Mouse (Mus musculus) forebrain, embryonic 11.5 days (tissue): Measurements from ENCODE around the gene Fkbpl. TPM values are rescaled to one million over a fixed set of nuclear protein-coding genes. Genes with fewer than 3 reads are reported as not detected.

Experiments
- ATAC-seq: fragments of 200-750 bp; cut with Nextera tagmentation; replicated peaks from 2 replicates; pipeline ENCODE4 v1.8.0; 2017; ENCODE audit warnings: moderate TSS enrichment; ENCODE audit not compliant: low FRiP score
- DNase-seq: peaks from one replicate; pipeline ENCODE4 v3.0.0-alpha.2; 2017; ENCODE audit warnings: low spot score
- H3K27ac ChIP-seq: fragments of 300-500 bp; sonication (generic); 2 replicates; pipeline ENCODE4 v1.5.1; 2014; ENCODE audit warnings: low read depth, low read length
- H3K27me3 ChIP-seq: fragments of 300-500 bp; sonication (generic); 2 replicates; pipeline ENCODE4 v1.6.1; 2014; ENCODE audit warnings: mild to moderate bottlenecking, low read length, mixed read lengths; ENCODE audit not compliant: control insufficient read depth, insufficient read depth
- H3K36me3 ChIP-seq: fragments of 300-500 bp; sonication (generic); 2 replicates; pipeline ENCODE4 v1.6.1; 2014; ENCODE audit warnings: mild to moderate bottlenecking, low read length, moderate library complexity, mixed read lengths; ENCODE audit not compliant: control insufficient read depth, insufficient read depth
- H3K4me1 ChIP-seq: fragments of 300-500 bp; sonication (generic); replicated peaks from 2 replicates; pipeline ENCODE4 v1.6.1; 2014; ENCODE audit warnings: low read length, mixed read lengths; ENCODE audit not compliant: control insufficient read depth, insufficient read depth
- H3K4me2 ChIP-seq: fragments of 300-500 bp; sonication (generic); 2 replicates; pipeline ENCODE4 v1.6.1; 2014; ENCODE audit warnings: low read depth, mild to moderate bottlenecking, low read length, moderate library complexity, mixed read lengths; ENCODE audit not compliant: severe bottlenecking
- H3K4me3 ChIP-seq: fragments of 300-500 bp; sonication (generic); 2 replicates; pipeline ENCODE4 v1.5.1; 2014; ENCODE audit warnings: low read depth, low read length
- H3K9ac ChIP-seq: fragments of 300-500 bp; sonication (generic); 2 replicates; pipeline ENCODE4 v1.6.1; 2014; ENCODE audit warnings: low read length
- H3K9me3 ChIP-seq: fragments of 300-500 bp; sonication (generic); 2 replicates; pipeline ENCODE4 v1.6.1; 2016; ENCODE audit warnings: low read length, mixed read lengths; ENCODE audit not compliant: control insufficient read depth
- WGBS: fragments of 180-500 bp; shearing (Covaris S2); extraction: QIAGEN DNeasy Blood & Tissue Kit; methylation state at CpG from one replicate; pipeline ENCODE4 v1.1.7; 2014; 5-methylcytosine and 5-hydroxymethylcytosine counted together
- polyA plus RNA-seq: library from polyadenylated mRNA; unstranded; fragments of >200 nt; fragmentation: Nextera tagmentation; extraction: Ambion mirVana; gene quantifications from 2 replicates; pipeline ENCODE4 v1.2.1, GENCODE M21; 2014

The Fkbpl gene
- polyA plus RNA-seq, 1 experiment from 2014 or later: 14.5 TPM

GRCm38 (mm10) chr17:34692906-34693305 lies 48.3 kb downstream of the Fkbpl start:
- DNase-seq (no peak), ATAC-seq (no peak)
- no peak overlapping the region for H3K9ac ChIP-seq
- H3K27ac ChIP-seq: no peak overlapping the region
- no peaks in the 10 kb centered on the region for H3K4me1 ChIP-seq
- H3K4me3 ChIP-seq: no peak overlapping the region
- 62% methylated on average over 7 of the region's 7 CpGs for whole genome bisulfite sequencing
- no peak overlapping the region for H3K4me2 ChIP-seq
- H3K36me3 ChIP-seq: no peaks in the 10 kb centered on the region
- no peaks in the 10 kb centered on the region for H3K27me3 ChIP-seq
- H3K9me3 ChIP-seq: no peaks in the 10 kb centered on the region

Other genes with a start within 250 kb of the Fkbpl start
- 1.5 and 2.1 TPM in 2 replicates for gene BC051142, start 245.9 kb upstream of the Fkbpl start, polyA plus RNA-seq
- not detected in 2 replicates for gene Btnl4, start 167.4 kb upstream of the Fkbpl start, polyA plus RNA-seq
- gene Btnl6, start 127.4 kb upstream of the Fkbpl start, polyA plus RNA-seq: not detected in 2 replicates
- 5.9 and 8.7 TPM in 2 replicates for gene Notch4, start 80.5 kb upstream of the Fkbpl start, polyA plus RNA-seq
- gene Gpsm3, start 55.0 kb upstream of the Fkbpl start, polyA plus RNA-seq: 2.6 and 4.3 TPM in 2 replicates
- 17.8 and 17.9 TPM in 2 replicates for gene Pbx2, start 53.5 kb upstream of the Fkbpl start, polyA plus RNA-seq
- 2.4 and 4.0 TPM in 2 replicates for gene Ager, start 46.9 kb upstream of the Fkbpl start, polyA plus RNA-seq
- gene Rnf5, start 41.1 kb upstream of the Fkbpl start, polyA plus RNA-seq: 158 and 169 TPM in 2 replicates
- 93.4 and 101 TPM in 2 replicates for gene Agpat1, start 40.5 kb upstream of the Fkbpl start, polyA plus RNA-seq
- gene Egfl8, start 28.8 kb upstream of the Fkbpl start, polyA plus RNA-seq: 1.6 and 2.3 TPM in 2 replicates
- gene Ppt2, start 16.3 kb upstream of the Fkbpl start, polyA plus RNA-seq: 26.4 and 29.0 TPM in 2 replicates
- 2.4 and 2.7 TPM in 2 replicates for gene Prrt1, start 15.2 kb upstream of the Fkbpl start, polyA plus RNA-seq
- gene Atf6b, start 2.4 kb downstream of the Fkbpl start, polyA plus RNA-seq: 79.5 and 82.9 TPM in 2 replicates
- 0.03 TPM in 1 of 2 replicates, not detected in the other for gene Tnxb, start 25.8 kb downstream of the Fkbpl start, polyA plus RNA-seq
- 0.05 TPM in 1 of 2 replicates, not detected in the other for gene C4b, start 99.1 kb downstream of the Fkbpl start, polyA plus RNA-seq
- not detected in 2 replicates for gene Cyp21a1, start 159.8 kb downstream of the Fkbpl start, polyA plus RNA-seq
- 26.3 and 28.3 TPM in 2 replicates for gene Stk19, start 192.2 kb downstream of the Fkbpl start, polyA plus RNA-seq
- 78.5 and 84.9 TPM in 2 replicates for gene Dxo, start 192.3 kb downstream of the Fkbpl start, polyA plus RNA-seq
- 53.1 and 55.1 TPM in 2 replicates for gene Skiv2l, start 205.4 kb downstream of the Fkbpl start, polyA plus RNA-seq
- 143 and 144 TPM in 2 replicates for gene Nelfe, start 205.6 kb downstream of the Fkbpl start, polyA plus RNA-seq
- 2.6 and 3.3 TPM in 2 replicates for gene Cfb, start 217.8 kb downstream of the Fkbpl start, polyA plus RNA-seq
- gene Zbtb12, start 234.7 kb downstream of the Fkbpl start, polyA plus RNA-seq: 2.1 and 2.8 TPM in 2 replicates
- gene Gm20547, start 237.3 kb downstream of the Fkbpl start, polyA plus RNA-seq: not detected in 2 replicates